Mouse (Mus musculus) lung, embryonic 16.5 days (tissue): ENCODE data around the gene Ncbp3. TPM values are rescaled to one million over a fixed set of nuclear protein-coding genes. Genes with fewer than 3 reads are reported as not detected.

Experiments
- ATAC-seq: fragments of 200-750 bp; cut with Nextera tagmentation; 2 replicates; pipeline ENCODE4 v1.8.0; 2017; ENCODE audit warnings: low read depth, mild to moderate bottlenecking, moderate library complexity
- H3K27ac ChIP-seq: fragments of 300-500 bp; sonication (generic); 2 replicates; pipeline ENCODE4 v1.5.1; 2014; ENCODE audit warnings: mild to moderate bottlenecking, control low read depth, low read length
- H3K27me3 ChIP-seq: fragments of 300-500 bp; sonication (generic); 2 replicates; pipeline ENCODE4 v1.6.1; 2014; ENCODE audit warnings: low read depth, low read length, mixed read lengths; ENCODE audit not compliant: control insufficient read depth, insufficient read depth
- H3K36me3 ChIP-seq: fragments of 300-500 bp; sonication (generic); 2 replicates; pipeline ENCODE4 v1.6.1; 2014; ENCODE audit warnings: low read length; ENCODE audit not compliant: control insufficient read depth, insufficient read depth
- H3K4me1 ChIP-seq: fragments of 300-500 bp; sonication (generic); replicated peaks from 2 replicates; pipeline ENCODE4 v1.6.1; 2014; ENCODE audit warnings: low read length, mixed read lengths; ENCODE audit not compliant: control insufficient read depth, insufficient read depth
- H3K4me2 ChIP-seq: fragments of 300-500 bp; sonication (generic); 2 replicates; pipeline ENCODE4 v1.6.1; 2014; ENCODE audit warnings: low read depth, low read length, control low read depth
- H3K4me3 ChIP-seq: fragments of 300-500 bp; sonication (generic); 2 replicates; pipeline ENCODE4 v1.5.1; 2014; ENCODE audit warnings: mild to moderate bottlenecking, low read length, control low read depth
- H3K9ac ChIP-seq: fragments of 300-500 bp; sonication (generic); 2 replicates; pipeline ENCODE4 v1.6.1; 2014; ENCODE audit warnings: low read length, control low read depth
- H3K9me3 ChIP-seq: fragments of 300-500 bp; sonication (generic); 2 replicates; pipeline ENCODE4 v1.6.1; 2016; ENCODE audit warnings: low read length; ENCODE audit not compliant: control insufficient read depth
- WGBS: fragments of 180-500 bp; shearing (Covaris S2); extraction: QIAGEN DNeasy Blood & Tissue Kit; methylation state at CpG from one replicate; pipeline ENCODE4 v1.1.7; 2014; 5-methylcytosine and 5-hydroxymethylcytosine counted together
- polyA plus RNA-seq: library from polyadenylated mRNA; unstranded; fragments of >200 nt; fragmentation: Nextera tagmentation; extraction: Ambion mirVana; gene quantifications from 2 replicates; pipeline ENCODE4 v1.2.1, GENCODE M21; 2015

Gene Ncbp3
- polyA plus RNA-seq, 1 experiment from 2014 or later = 11.7 TPM

- H3K27ac ChIP-seq = peak overlapping the region; percentile 48; the same call in 1 of the 2 replicates
- ATAC-seq = no peak
Measured at GRCm38 (mm10) chr11:73137116-73137515, 89.5 kb downstream of the Ncbp3 start.

GRCm38 (mm10) chr11:73137591-73138501 is 90.3 kb downstream of the Ncbp3 start, which contains the start of gene Haspin:
Gene Haspin, minus strand, starts transcription at chr11:73138294.
- Histone ChIP-seq H3K4me1 (peaks cover 32% of the 10 kb centered on the region), H3K36me3 (no peaks in the 10 kb centered on the region), H3K27me3 (no peaks in the 10 kb centered on the region), H3K4me2 (peak within 1 kb of the TSS; percentile 80), H3K9me3 (no peaks in the 10 kb centered on the region), H3K9ac (peak within 1 kb of the TSS; percentile 84), H3K4me3 (peak within 1 kb of the TSS; percentile 95), H3K27ac (peak within 1 kb of the TSS; percentile 48)
- peak; percentile 98 for ATAC-seq
- under 1% methylated on average over 79 of the region's 84 CpGs for WGBS

More at GRCm38 (mm10) chr11:73137116-73137515, 89.5 kb downstream of the Ncbp3 start:
- H3K27me3 ChIP-seq = no peaks in the 10 kb centered on the region
- peak overlapping the region; percentile 95 for H3K4me3 ChIP-seq
- peak overlapping the region; percentile 80 for H3K4me2 ChIP-seq
- no peaks in the 10 kb centered on the region for H3K9me3 ChIP-seq
- peak overlapping the region; percentile 84 for H3K9ac ChIP-seq
- H3K4me1 ChIP-seq = peaks cover 32% of the 10 kb centered on the region
- H3K36me3 ChIP-seq = no peaks in the 10 kb centered on the region
- WGBS = 13% methylated on average over 11 of the region's 11 CpGs

Other genes starting within 250 kb of the Ncbp3 start
- 21.7 and 23.2 TPM in 2 replicates for gene Atp2a3, start 86.6 kb upstream of the Ncbp3 start, polyA plus RNA-seq
- 2.2 and 2.6 TPM in 2 replicates for gene P2rx1, start 48.7 kb upstream of the Ncbp3 start, polyA plus RNA-seq
- 7.3 and 7.5 TPM in 2 replicates for gene Camkk1, start 28.8 kb upstream of the Ncbp3 start, polyA plus RNA-seq
- 0.63 and 0.68 TPM in 2 replicates for gene Itgae, start 42.8 kb downstream of the Ncbp3 start, polyA plus RNA-seq
- 16.8 and 18.4 TPM in 2 replicates for gene Haspin, start 90.5 kb downstream of the Ncbp3 start, polyA plus RNA-seq
- gene P2rx5, start 112.6 kb downstream of the Ncbp3 start, polyA plus RNA-seq = 0.18 and 0.70 TPM in 2 replicates
- 117 and 121 TPM in 2 replicates for gene Emc6, start 129.3 kb downstream of the Ncbp3 start, polyA plus RNA-seq
- gene Tax1bp3, start 129.3 kb downstream of the Ncbp3 start, polyA plus RNA-seq = 275 and 278 TPM in 2 replicates
- 14.9 and 16.4 TPM in 2 replicates for gene Ctns, start 151.3 kb downstream of the Ncbp3 start, polyA plus RNA-seq
- 1.6 and 2.3 TPM in 2 replicates for gene Shpk, start 151.7 kb downstream of the Ncbp3 start, polyA plus RNA-seq
- 0.05 TPM in 1 of 2 replicates, not detected in the other for gene Trpv1, start 186.5 kb downstream of the Ncbp3 start, polyA plus RNA-seq
- 0.13 and 0.14 TPM in 2 replicates for gene Trpv3, start 219.6 kb downstream of the Ncbp3 start, polyA plus RNA-seq